Mouse (Mus musculus) urinary bladder, postnatal 25 days (tissue): ENCODE data around the gene Ubap1l.

ENCODE experiments used
- DNase-seq: peaks from one replicate; pipeline ENCODE4 v3.0.0; 2022; ENCODE audit warnings: low spot score

Gene Ubap1l

GRCm38 (mm10) chr9:65410378-65410777 lies 49.5 kb downstream of the Ubap1l start:
- DNase-seq: no peak

GRCm38 (mm10) chr9:65411326-65411725 lies 50.5 kb downstream of the Ubap1l start:
- DNase-seq: no peak

GRCm38 (mm10) chr9:65417738-65418137 lies 56.9 kb downstream of the Ubap1l start:
- DNase-seq: no peak

GRCm38 (mm10) chr9:65419633-65420032 lies 58.8 kb downstream of the Ubap1l start:
- no peak for DNase-seq

GRCm38 (mm10) chr9:65422760-65423501 lies 62.1 kb downstream of the Ubap1l start, which contains the start of gene Slc51b:
Slc51b (minus strand) TSS chr9:65422955.
- no peak for DNase-seq

- DNase-seq: no peak
Measured at GRCm38 (mm10) chr9:65424393-65424792, 63.6 kb downstream of the Ubap1l start.

- no peak for DNase-seq
Measured at GRCm38 (mm10) chr9:65427511-65427910, 66.7 kb downstream of the Ubap1l start.

GRCm38 (mm10) chr9:65428003-65428402 lies 67.2 kb downstream of the Ubap1l start:
- no peak for DNase-seq
